ENCODE assay signal across 8 mouse cellular contexts in genomic region chr5:32302991-32303921, GRCm38 (mm10).
A peak's percentile ranks its signal among the peaks of the same experiment; 100 is the strongest.
DNase-seq lines count a peak whose midpoint lies in the region; ATAC-seq and TF ChIP-seq lines count a peak whose summit lies in the region.

No protein-coding gene starts in this region.

- peak; percentile 43 for TF ChIP-seq RAD21 in CH12.LX (IDR thresholded peaks at IDR 0.05; ENCODE audit: low read depth, low read length)

- H3K9ac ChIP-seq in CH12.LX (ENCODE audit: insufficient read depth, low read depth), result no peak overlapping the region
- peak overlapping the region; percentile 45 for H3K9ac ChIP-seq in forebrain, embryonic 13.5 days
- H3K9ac ChIP-seq in lung, embryonic 16.5 days (ENCODE audit: low read length), result peak overlapping the region; percentile 41; the same call in 1 of the 2 replicates

- no peak overlapping the region for H3K27ac ChIP-seq in CH12.LX (ENCODE audit: insufficient read depth, low read depth)
- no peak overlapping the region for H3K27ac ChIP-seq in forebrain, embryonic 13.5 days
- peak overlapping the region; percentile 62; the same call in 1 of the 2 replicates for H3K27ac ChIP-seq in hindbrain, embryonic 10.5 days
- H3K27ac ChIP-seq in lung, embryonic 16.5 days (ENCODE audit: low read length), result no peak overlapping the region

- 9% methylated on average over 23 of the region's 23 CpGs for WGBS in forebrain, embryonic 13.5 days
- 12% methylated on average over 23 of the region's 23 CpGs for WGBS in hindbrain, embryonic 10.5 days
- WGBS in lung, embryonic 16.5 days, result 7% methylated on average over 23 of the region's 23 CpGs

- no peak for TF ChIP-seq POLR2A in CH12.LX (IDR thresholded peaks at IDR 0.05; ENCODE audit: low read depth, low read length)

- dilution Hi-C loops in CH12.LX (cut with MboI; ENCODE audit: extremely low pct_ligation_motif_present, extremely low pct_unique_long_range_greater_than_20kb, low sequenced_read_pairs), result no loop called here

- peak in 1 of 2 experiments; percentile 82; a peak in 2 of 4 replicates for TF ChIP-seq CTCF in CH12.LX (conservative IDR thresholded peaks at IDR 0.05 in 1 of 2, IDR thresholded peaks at IDR 0.05 in 1 of 2; ENCODE audit: low read depth in 2 of 2, low read length in 2 of 2)

- no peak for TF ChIP-seq EP300 in CH12.LX (IDR thresholded peaks at IDR 0.05; ENCODE audit: low read length)

- no peak overlapping the region for H3K4me3 ChIP-seq in CH12.LX (replicated peaks in 1 of 3; ENCODE audit: low read depth in 2 of 3, low read length in 2 of 3, poor library complexity in 1 of 3)
- H3K4me3 ChIP-seq in forebrain, embryonic 13.5 days, result peak overlapping the region; percentile 25
- peak overlapping the region; percentile 41 for H3K4me3 ChIP-seq in hindbrain, embryonic 10.5 days
- H3K4me3 ChIP-seq in lung, embryonic 16.5 days (ENCODE audit: low read length), result peak overlapping the region; percentile 28

- DNase-seq in CH12.LX (ENCODE audit: extremely low read depth), result no peak
- peak; percentile 76 for DNase-seq in adrenal gland, postnatal 10 days
- peak; percentile 77 for DNase-seq in hindbrain, embryonic 10.5 days (ENCODE audit: low spot score)
- peak; percentile 57 to 66 for DNase-seq in layer of hippocampus, postnatal 14 days (ENCODE audit: low spot score in 2 of 2)
- peak; percentile 83 for DNase-seq in retina, embryonic 14.5 days (ENCODE audit: low spot score)
- DNase-seq in urinary bladder, postnatal 36 days (ENCODE audit: low spot score in 2 of 2), result peak; percentile 49 to 56

- no peaks in the 10 kb centered on the region for H3K9me3 ChIP-seq in CH12.LX (replicated peaks; ENCODE audit: low read length)
- H3K9me3 ChIP-seq in forebrain, embryonic 13.5 days (replicated peaks), result no peaks in the 10 kb centered on the region
- no peaks in the 10 kb centered on the region for H3K9me3 ChIP-seq in hindbrain, embryonic 10.5 days
- H3K9me3 ChIP-seq in lung, embryonic 16.5 days (ENCODE audit: control insufficient read depth, low read length), result no peaks in the 10 kb centered on the region

- H3K4me1 ChIP-seq in CH12.LX (ENCODE audit: control insufficient read depth in 1 of 2, insufficient read depth in 2 of 2), result peaks cover 0 to 4% of the 10 kb centered on the region in 2 experiments; a peak in 1 of 4 replicates
- peaks cover 11% of the 10 kb centered on the region for H3K4me1 ChIP-seq in forebrain, embryonic 13.5 days
- H3K4me1 ChIP-seq in hindbrain, embryonic 10.5 days (replicated peaks), result peaks cover 11% of the 10 kb centered on the region
- H3K4me1 ChIP-seq in lung, embryonic 16.5 days (replicated peaks; ENCODE audit: control insufficient read depth, insufficient read depth, low read length), result no peaks in the 10 kb centered on the region

- no peaks in the 10 kb centered on the region for H3K36me3 ChIP-seq in CH12.LX (replicated peaks in 1 of 2; ENCODE audit: control insufficient read depth in 1 of 2, insufficient read depth in 1 of 2, low read length in 1 of 2)
- H3K36me3 ChIP-seq in forebrain, embryonic 13.5 days (ENCODE audit: poor library complexity, severe bottlenecking), result no peaks in the 10 kb centered on the region
- H3K36me3 ChIP-seq in hindbrain, embryonic 10.5 days, result no peaks in the 10 kb centered on the region
- H3K36me3 ChIP-seq in lung, embryonic 16.5 days (ENCODE audit: control insufficient read depth, insufficient read depth, low read length), result no peaks in the 10 kb centered on the region

- peak; percentile 96 for ATAC-seq in forebrain, embryonic 13.5 days
- peak; percentile 91 for ATAC-seq in lung, embryonic 16.5 days (ENCODE audit: low read depth)

- no peaks in the 10 kb centered on the region for H3K79me2 ChIP-seq in CH12.LX (replicated peaks; ENCODE audit: control insufficient read depth, extremely low read depth, insufficient read depth, poor library complexity, severe bottlenecking)

- no peaks in the 10 kb centered on the region for H3K27me3 ChIP-seq in CH12.LX (replicated peaks)
- no peaks in the 10 kb centered on the region for H3K27me3 ChIP-seq in forebrain, embryonic 13.5 days
- H3K27me3 ChIP-seq in hindbrain, embryonic 10.5 days (ENCODE audit: insufficient read depth, poor library complexity, severe bottlenecking), result peaks cover 14% of the 10 kb centered on the region
- H3K27me3 ChIP-seq in lung, embryonic 16.5 days (ENCODE audit: control insufficient read depth, insufficient read depth, low read depth, low read length), result no peaks in the 10 kb centered on the region

- peak overlapping the region; percentile 60 for H3K4me2 ChIP-seq in CH12.LX (ENCODE audit: insufficient read depth, low read depth, poor library complexity, severe bottlenecking)
- peak overlapping the region; percentile 55 for H3K4me2 ChIP-seq in forebrain, embryonic 13.5 days
- peak overlapping the region; percentile 54 for H3K4me2 ChIP-seq in lung, embryonic 16.5 days (ENCODE audit: low read depth, low read length)

- in situ Hi-C loops in CH12.LX (cut with MboI; ENCODE audit: low pct_ligation_motif_present, low pct_unique_long_range_greater_than_20kb, low sequenced_read_pairs), result no loop called here

TF ChIP-seq in CH12.LX, 34 proteins besides CTCF, POLR2A, EP300 and RAD21:
- TF ChIP-seq MEF2A (IDR thresholded peaks at IDR 0.05; ENCODE audit: borderline replicate concordance, low read depth, low read length) (no peak), RCOR1 (conservative IDR thresholded peaks at IDR 0.05; ENCODE audit: low read depth, low read length) (no peak), SMC3 (IDR thresholded peaks at IDR 0.05; ENCODE audit: low read depth, low read length) (peak; percentile 50; the same call in 1 of the 2 replicates), ELF1 (IDR thresholded peaks at IDR 0.05; ENCODE audit: low read depth, low read length) (no peak), ZNF384 (IDR thresholded peaks at IDR 0.05; ENCODE audit: low read depth, low read length) (no peak), JUN (IDR thresholded peaks at IDR 0.05; ENCODE audit: insufficient read depth, low read depth, low read length) (no peak), CHD1 (IDR thresholded peaks at IDR 0.05; ENCODE audit: low read depth, low read length) (no peak)

Comparison
In these comparisons a context has a peak if more than half of its experiments do, and no peak if none do; other contexts are left out.
1. H3K4me3 ChIP-seq: peak in forebrain, embryonic 13.5 days (single experiment), hindbrain, embryonic 10.5 days (single experiment) and lung, embryonic 16.5 days (single experiment); none in CH12.LX (0 of 3).
2. Peak in every context shown above with its lines, with median percentiles within 50 percentile points of each other: H3K4me2 ChIP-seq.